Mouse (Mus musculus) left cerebral cortex, postnatal 36 days (tissue): Measurements from ENCODE around the gene Gtf2i. TPM values are rescaled to one million over a fixed set of nuclear protein-coding genes. Genes with fewer than 3 reads are reported as not detected.

Source experiments
- DNase-seq, 2 experiments: peaks; one replicate each; pipeline ENCODE4 v3.0.0; 2021 to 2022; ENCODE audit warnings: low spot score in 2 of 2, mixed read lengths in 1 of 2
- intact Hi-C: fragments of 180-260 bp; cut with DNase I; formaldehyde crosslinking; loops from one replicate; pipeline ENCODE4 v1.15.1; 2025
- total RNA-seq, 2 experiments: library from RNA; stranded (reverse); gene quantifications; 2 replicates each; pipeline ENCODE4 v1.2.3; 2021

The Gtf2i gene
- total RNA-seq, 2 experiments from 2014 or later, result 212 to 223 TPM

GRCm38 (mm10) chr5:134325856-134326566, 11.5 kb upstream of the Gtf2i start:
- intact Hi-C loops, result no loop called here
- DNase-seq, result no peak

DNA sequence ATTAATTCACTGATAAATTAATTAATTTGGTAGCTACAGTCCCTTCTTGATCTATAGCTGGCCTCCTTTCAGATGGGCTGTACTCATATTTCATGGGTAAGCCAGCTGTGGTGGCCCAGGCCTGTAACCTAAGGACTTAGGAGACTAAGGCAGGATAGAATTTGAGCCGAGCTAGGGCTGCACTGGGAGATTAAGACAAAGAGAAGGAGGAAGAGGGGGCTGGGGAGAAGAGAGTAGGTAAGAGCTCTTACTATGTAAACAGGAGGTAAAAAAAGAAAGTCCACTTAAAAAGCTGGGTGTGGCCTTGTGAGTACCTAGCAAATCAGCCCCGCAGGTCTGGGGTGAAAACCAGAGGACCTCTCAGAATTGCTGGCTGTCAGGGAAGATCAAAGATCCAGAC, 9.3 kb upstream of the Gtf2i start:
- intact Hi-C loops, result no loop called here
- no peak for DNase-seq

GRCm38 (mm10) chr5:134323311-134323710, 8.8 kb upstream of the Gtf2i start:
- intact Hi-C loops, result no loop called here
- DNase-seq, result no peak

DNA sequence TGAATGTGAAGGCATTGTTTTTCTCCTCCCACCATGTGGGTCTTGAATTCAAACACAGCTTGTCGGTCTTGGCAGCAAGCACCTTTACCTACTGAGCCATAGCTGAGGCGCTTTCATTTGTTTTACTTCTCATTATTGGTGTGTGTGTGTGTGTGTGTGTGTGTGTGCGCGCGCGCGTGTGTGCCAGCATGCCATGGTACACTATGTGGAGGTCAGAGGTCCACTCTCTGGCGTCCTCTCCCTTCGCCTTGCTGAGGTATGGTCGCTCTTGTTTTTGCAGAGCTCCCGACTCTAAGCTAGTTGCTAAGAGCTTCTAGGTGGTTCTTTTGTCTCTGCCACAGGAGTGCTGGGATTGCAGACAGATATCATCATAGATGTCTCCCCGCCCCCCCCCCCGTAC, 7.8 kb upstream of the Gtf2i start:
- no peak for DNase-seq
- intact Hi-C loops, result no loop called here

DNA sequence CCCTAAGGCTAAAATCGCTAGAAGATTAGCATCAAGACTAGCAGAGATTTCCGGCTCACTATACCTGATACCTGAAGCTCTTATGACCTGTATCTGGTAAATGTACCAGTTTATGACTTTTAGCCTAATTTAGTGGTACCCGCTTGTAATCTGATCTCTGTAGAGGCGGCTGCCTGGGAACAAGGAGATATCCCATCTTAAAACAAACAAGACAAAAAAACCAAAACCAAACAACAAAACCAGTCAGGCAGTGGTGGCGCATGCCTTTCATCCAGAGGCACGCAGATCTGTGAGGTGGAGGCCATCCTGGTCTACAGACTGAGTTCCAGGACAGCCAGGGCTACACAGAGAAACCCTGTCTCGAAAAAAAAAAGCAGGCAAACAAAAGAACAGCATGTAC, 7.1 kb upstream of the Gtf2i start:
- DNase-seq, result no peak
- intact Hi-C loops, result no loop called here

DNA sequence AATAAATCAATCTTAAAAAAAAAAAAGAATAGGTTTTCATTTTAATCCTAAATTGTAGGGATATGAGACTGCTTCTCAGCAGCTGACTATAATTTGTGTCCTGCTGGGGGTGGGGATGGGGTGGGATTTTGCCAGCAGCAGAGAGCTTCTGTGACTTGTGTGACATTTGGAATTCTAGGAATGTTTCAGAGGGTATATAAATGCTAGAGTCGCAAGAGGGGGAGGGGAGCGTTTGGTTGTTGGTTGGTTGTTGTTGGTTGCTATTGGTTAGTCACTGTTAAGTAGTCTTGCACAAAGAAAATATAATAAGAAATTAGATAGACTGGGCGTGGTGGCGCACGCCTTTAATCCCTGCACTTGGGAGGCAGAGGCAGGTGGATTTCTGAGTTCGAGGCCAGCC, 4.3 kb upstream of the Gtf2i start:
- intact Hi-C loops, result no loop called here
- DNase-seq, result no peak

DNA sequence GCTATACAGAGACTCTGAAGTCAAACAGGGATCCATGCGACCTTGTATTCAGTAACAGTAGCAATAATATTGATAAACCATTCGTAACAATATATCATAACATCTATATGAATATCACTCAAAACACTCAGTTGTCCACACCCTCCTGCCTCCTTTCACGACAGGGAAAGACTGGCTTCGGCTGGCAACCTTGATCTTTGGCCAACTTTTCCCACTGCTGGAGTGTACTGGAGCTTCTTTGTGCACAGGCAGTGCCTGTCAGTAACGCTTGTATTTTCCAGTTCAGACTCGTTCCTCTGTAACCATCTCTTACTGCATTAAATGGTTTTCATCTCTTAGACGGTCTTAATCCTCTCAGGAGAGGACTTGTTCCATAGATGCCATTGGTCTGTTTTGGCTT, 2.2 kb upstream of the Gtf2i start:
- intact Hi-C loops, result no loop called here
- no peak for DNase-seq

- intact Hi-C loops, result no loop called here
- peak; percentile 31 to 43 for DNase-seq
Observed at GRCm38 (mm10) chr5:134315623-134316350, 1.2 kb upstream of the Gtf2i start.

GRCm38 (mm10) chr5:134314068-134314674, 389 bp downstream of the Gtf2i start:
- intact Hi-C loops, result no loop called here
- DNase-seq, result peak in 1 of 2 experiments; percentile 28

GRCm38 (mm10) chr5:134313451-134314067, 1.0 kb downstream of the Gtf2i start:
- DNase-seq, result peak; percentile 89 to 91
- intact Hi-C loops, result no loop called here

- intact Hi-C loops, result no loop called here
- DNase-seq, result peak; percentile 64 to 65
Observed at GRCm38 (mm10) chr5:134312691-134313450, 1.7 kb downstream of the Gtf2i start.

DNA sequence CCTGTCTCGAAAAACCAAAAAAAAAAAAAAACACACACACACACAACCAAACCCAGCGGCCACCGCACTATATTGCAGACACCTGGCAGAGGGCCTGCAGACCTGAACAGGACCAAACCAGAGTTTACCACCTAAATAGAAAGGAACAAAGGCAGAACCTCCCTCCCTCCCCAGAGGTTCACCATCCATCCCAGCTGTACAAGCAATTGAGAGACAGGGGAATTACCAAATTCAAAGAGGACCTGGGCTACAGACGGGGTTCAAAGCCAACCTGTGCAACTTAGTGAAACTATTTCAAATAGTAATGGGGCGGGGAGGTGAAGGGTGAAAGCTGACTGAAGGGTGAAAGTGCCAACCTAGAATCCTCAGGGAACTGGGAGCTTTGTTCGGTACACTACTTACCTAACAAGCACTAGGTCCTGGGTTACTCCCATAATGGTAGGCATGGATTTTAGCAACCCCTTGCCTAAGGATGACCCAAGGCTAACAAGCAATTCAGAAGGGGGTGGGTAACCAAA, 2.6 kb downstream of the Gtf2i start:
- no peak for DNase-seq
- intact Hi-C loops, result no loop called here

- no peak for DNase-seq
- intact Hi-C loops, result no loop called here
Observed at GRCm38 (mm10) chr5:134310201-134310600, 4.4 kb downstream of the Gtf2i start.

DNA sequence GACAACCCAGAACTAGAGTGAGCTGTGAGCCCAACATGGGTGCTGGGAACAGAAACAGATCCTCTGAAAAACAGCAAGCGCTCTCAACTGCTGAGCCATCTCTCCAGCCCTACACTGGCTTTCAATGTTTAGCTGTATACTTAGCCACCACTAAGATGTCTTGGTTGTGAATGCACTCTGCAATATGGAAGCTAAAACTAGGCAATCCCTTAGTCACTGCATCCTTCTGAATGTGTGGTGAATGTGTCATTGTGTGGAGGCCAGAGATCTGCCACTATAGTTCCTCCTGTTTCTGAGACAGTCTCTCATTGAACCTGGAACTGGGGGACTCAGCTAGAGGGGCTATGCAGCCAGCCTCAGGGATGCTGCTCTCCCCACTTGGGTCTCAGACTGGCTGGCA, 5.2 kb downstream of the Gtf2i start:
- intact Hi-C loops, result no loop called here
- no peak for DNase-seq

GRCm38 (mm10) chr5:134304639-134305038, 9.9 kb downstream of the Gtf2i start:
- DNase-seq, result no peak
- intact Hi-C loops, result no loop called here

DNA sequence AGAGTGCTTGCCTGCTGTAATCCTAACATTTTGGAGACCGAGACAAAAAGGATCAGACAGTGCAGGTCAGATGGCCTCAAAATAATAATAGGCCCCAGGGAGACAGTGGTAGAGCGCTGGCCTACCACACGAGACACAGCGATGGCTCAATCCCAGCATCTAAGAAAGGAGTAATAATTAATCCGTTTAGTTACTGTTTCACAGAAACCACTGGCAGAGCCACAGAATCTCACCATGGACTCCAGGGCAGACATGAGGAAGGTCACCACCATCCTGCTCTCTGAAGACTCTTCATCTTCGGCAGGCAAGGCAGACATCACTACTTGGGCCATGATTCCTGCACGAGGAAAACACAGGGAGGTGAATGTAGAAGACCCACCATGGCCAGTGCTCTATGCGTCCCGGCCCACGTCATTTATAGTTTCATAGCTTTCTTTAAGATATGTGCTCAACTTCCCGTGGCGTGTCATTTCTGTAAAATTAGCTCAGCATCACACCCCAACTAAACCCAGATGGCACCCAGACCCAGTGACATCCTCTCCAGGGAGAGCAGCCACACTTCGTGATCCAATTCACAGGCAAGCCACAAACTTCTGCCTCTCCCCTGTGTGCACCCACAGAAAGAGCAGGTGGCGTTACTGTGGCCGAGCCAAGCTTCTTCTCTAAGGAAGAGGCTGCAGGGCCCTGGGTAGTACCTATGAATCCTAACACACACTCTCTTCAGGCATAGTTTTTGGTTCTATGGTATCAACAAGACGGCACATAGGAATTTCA, 19.1 kb downstream of the Gtf2i start:
- DNase-seq, result peak; percentile 37 to 61
- intact Hi-C loops, result no loop called here

DNA sequence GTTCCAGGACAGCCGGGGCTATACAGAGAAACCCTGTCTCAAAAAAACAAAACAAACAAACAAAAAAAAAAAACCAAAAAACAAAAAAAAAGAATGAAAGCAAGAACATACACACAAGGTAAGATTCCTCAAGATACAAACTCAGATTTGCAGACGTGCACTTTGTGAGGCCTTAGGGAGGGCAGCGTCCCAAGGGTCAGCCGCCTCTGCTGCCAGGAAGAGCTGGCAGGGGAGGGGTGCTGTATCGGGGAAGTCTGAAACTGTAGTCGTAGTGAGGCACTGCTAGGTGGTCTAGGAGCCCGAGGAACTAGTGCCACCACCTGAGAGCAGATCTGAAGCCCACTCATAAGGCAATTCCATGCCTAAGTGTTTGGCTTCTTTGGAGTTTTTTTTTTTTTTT, 20.0 kb downstream of the Gtf2i start:
- intact Hi-C loops, result no loop called here

DNA sequence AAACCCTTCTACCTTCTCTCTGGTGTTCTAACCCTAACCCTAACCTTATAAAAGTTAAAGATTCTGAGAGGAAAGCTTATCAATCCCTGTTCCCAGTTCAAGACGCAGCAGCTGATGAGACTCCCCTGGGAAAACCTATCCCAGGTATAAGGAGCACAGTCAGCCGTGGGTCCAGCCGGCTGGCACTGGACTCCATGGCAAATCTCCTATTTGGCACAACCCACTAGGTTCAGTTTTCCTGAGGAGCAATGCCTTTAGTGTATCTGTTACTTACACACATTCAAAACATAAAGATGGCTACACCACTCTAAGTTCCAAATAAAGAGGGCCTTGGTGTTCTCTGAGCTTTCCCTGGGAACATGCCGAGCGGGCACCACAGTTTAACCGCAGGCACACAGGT, 23.5 kb downstream of the Gtf2i start:
- DNase-seq, result no peak
- intact Hi-C loops, result no loop called here

More for the DNA sequence above, 20.0 kb downstream of the Gtf2i start:
- no peak for DNase-seq
